Mouse (Mus musculus): Measurements from ENCODE around the gene 4930432M17Rik. TPM values are rescaled to one million over a fixed set of nuclear protein-coding genes. Genes with fewer than 3 reads are reported as not detected.

4930432M17Rik gene
- polyA plus RNA-seq, 1 experiment from 2014 or later = not detected

GRCm38 (mm10) chr3:121689029-121689428 lies 18.5 kb downstream of the 4930432M17Rik start:
- DNase-seq (ENCODE audit: low spot score) (no peak), ATAC-seq (replicated peaks; ENCODE audit: insufficient number of reproducible peaks, low FRiP score, low TSS enrichment, low read depth) (no peak)
- no peak overlapping the region for H3K9ac ChIP-seq (replicated peaks; ENCODE audit: low read length)

GRCm38 (mm10) chr3:121689697-121690096 lies 19.1 kb downstream of the 4930432M17Rik start:
- Histone ChIP-seq H3K4me1 (ENCODE audit: control insufficient read depth, insufficient read depth, low read length) (no peaks in the 10 kb centered on the region), H3K27me3 (ENCODE audit: control insufficient read depth, insufficient read depth, low read length) (no peaks in the 10 kb centered on the region), H3K9ac (replicated peaks; ENCODE audit: low read length) (no peak overlapping the region), H3K4me2 (ENCODE audit: low read depth, low read length) (no peak overlapping the region), H3K36me3 (replicated peaks; ENCODE audit: control insufficient read depth, insufficient read depth, low read depth, low read length) (no peaks in the 10 kb centered on the region), H3K4me3 (ENCODE audit: low read depth, low read length) (no peak overlapping the region), H3K9me3 (replicated peaks; ENCODE audit: control insufficient read depth, low read length) (no peaks in the 10 kb centered on the region), H3K27ac (replicated peaks; ENCODE audit: low read depth, low read length) (no peak overlapping the region)
- WGBS = 87% methylated on average over 3 of the region's 3 CpGs
- no peak for ATAC-seq (replicated peaks; ENCODE audit: insufficient number of reproducible peaks, low FRiP score, low TSS enrichment, low read depth)
- DNase-seq (ENCODE audit: low spot score) = no peak

More at GRCm38 (mm10) chr3:121689029-121689428, 18.5 kb downstream of the 4930432M17Rik start:
- Histone ChIP-seq H3K4me3 (ENCODE audit: low read depth, low read length) (no peak overlapping the region), H3K27ac (replicated peaks; ENCODE audit: low read depth, low read length) (no peak overlapping the region), H3K9me3 (replicated peaks; ENCODE audit: control insufficient read depth, low read length) (no peaks in the 10 kb centered on the region), H3K4me2 (ENCODE audit: low read depth, low read length) (no peak overlapping the region), H3K27me3 (ENCODE audit: control insufficient read depth, insufficient read depth, low read length) (no peaks in the 10 kb centered on the region), H3K36me3 (replicated peaks; ENCODE audit: control insufficient read depth, insufficient read depth, low read depth, low read length) (no peaks in the 10 kb centered on the region), H3K4me1 (ENCODE audit: control insufficient read depth, insufficient read depth, low read length) (no peaks in the 10 kb centered on the region)
- 83% methylated on average over 5 of the region's 5 CpGs for WGBS

DNA sequence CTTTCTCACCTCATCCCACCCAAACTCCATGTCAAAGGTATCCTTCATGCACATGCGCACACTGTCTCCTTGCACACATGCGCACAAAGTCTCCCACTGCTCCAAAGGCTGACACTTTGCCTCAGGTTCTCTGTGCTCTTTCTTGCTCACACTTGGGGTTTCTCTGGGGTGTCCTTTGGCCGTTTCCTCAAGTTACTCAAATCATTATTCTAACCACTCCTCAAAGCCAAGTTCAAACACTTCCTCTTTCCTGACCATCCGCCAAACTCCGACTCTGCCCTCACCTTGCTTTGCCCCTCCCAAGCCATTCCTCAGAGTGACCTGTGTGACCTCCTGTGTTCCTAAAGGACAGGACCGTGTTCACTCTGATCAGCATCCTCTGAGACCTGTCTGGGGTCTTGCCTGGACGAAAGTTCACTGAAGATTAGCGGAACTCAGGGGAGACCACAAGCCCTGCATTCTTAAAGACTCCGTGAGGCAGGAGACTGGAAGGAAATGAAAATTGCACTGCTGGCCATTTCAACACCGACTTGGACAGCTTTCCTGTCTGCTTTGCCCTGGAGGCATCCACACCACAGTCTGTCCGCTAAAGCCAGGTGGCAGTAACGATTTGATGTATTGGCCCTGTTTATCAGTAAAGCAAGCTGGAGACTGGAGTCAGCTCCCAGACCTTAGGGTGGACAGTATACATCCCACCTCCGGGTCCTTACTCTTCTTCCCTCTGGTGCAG lies 22.6 kb downstream of the 4930432M17Rik start:
- H3K4me1 ChIP-seq (ENCODE audit: control insufficient read depth, insufficient read depth, low read length) = no peaks in the 10 kb centered on the region
- H3K4me3 ChIP-seq (ENCODE audit: low read depth, low read length) = no peak overlapping the region
- no peak overlapping the region for H3K9ac ChIP-seq (replicated peaks; ENCODE audit: low read length)
- DNase-seq (ENCODE audit: low spot score) = no peak
- H3K4me2 ChIP-seq (ENCODE audit: low read depth, low read length) = no peak overlapping the region
- no peaks in the 10 kb centered on the region for H3K36me3 ChIP-seq (replicated peaks; ENCODE audit: control insufficient read depth, insufficient read depth, low read depth, low read length)
- no peak overlapping the region for H3K27ac ChIP-seq (replicated peaks; ENCODE audit: low read depth, low read length)
- H3K27me3 ChIP-seq (ENCODE audit: control insufficient read depth, insufficient read depth, low read length) = no peaks in the 10 kb centered on the region
- 60% methylated on average over 13 of the region's 13 CpGs for WGBS
- ATAC-seq (replicated peaks; ENCODE audit: insufficient number of reproducible peaks, low FRiP score, low TSS enrichment, low read depth) = no peak
- no peaks in the 10 kb centered on the region for H3K9me3 ChIP-seq (replicated peaks; ENCODE audit: control insufficient read depth, low read length)

GRCm38 (mm10) chr3:121693746-121694145 lies 23.2 kb downstream of the 4930432M17Rik start:
- H3K27me3 ChIP-seq (ENCODE audit: control insufficient read depth, insufficient read depth, low read length) = no peaks in the 10 kb centered on the region
- H3K4me3 ChIP-seq (ENCODE audit: low read depth, low read length) = no peak overlapping the region
- no peaks in the 10 kb centered on the region for H3K9me3 ChIP-seq (replicated peaks; ENCODE audit: control insufficient read depth, low read length)
- no peaks in the 10 kb centered on the region for H3K36me3 ChIP-seq (replicated peaks; ENCODE audit: control insufficient read depth, insufficient read depth, low read depth, low read length)
- WGBS = 69% methylated on average over 5 of the region's 5 CpGs
- no peak overlapping the region for H3K4me2 ChIP-seq (ENCODE audit: low read depth, low read length)
- H3K4me1 ChIP-seq (ENCODE audit: control insufficient read depth, insufficient read depth, low read length) = no peaks in the 10 kb centered on the region
- DNase-seq (ENCODE audit: low spot score) = no peak
- no peak overlapping the region for H3K27ac ChIP-seq (replicated peaks; ENCODE audit: low read depth, low read length)
- ATAC-seq (replicated peaks; ENCODE audit: insufficient number of reproducible peaks, low FRiP score, low TSS enrichment, low read depth) = no peak
- no peak overlapping the region for H3K9ac ChIP-seq (replicated peaks; ENCODE audit: low read length)

DNA sequence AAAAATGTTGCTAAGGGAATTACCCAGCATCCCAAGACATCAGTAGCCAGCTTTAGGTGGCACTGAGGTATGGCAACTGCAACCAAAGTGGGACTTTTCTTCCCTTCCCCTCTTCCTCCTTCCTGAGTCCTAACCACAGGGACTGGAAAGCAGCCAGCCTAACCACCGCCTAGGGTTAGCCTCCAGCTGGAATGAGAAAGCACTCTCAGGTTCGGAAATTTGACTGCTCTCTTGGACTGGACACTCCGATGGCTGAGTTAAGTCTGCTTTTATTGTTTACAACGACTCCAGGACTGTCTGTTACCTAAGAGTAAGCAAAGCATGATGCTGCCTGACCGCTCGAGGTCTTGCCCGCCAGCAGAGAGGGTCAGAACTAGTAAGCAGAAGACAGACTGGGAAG lies 26.6 kb downstream of the 4930432M17Rik start:
- H3K4me2 ChIP-seq (ENCODE audit: low read depth, low read length) = no peak overlapping the region
- H3K27ac ChIP-seq (replicated peaks; ENCODE audit: low read depth, low read length) = no peak overlapping the region
- H3K4me1 ChIP-seq (ENCODE audit: control insufficient read depth, insufficient read depth, low read length) = no peaks in the 10 kb centered on the region
- H3K9me3 ChIP-seq (replicated peaks; ENCODE audit: control insufficient read depth, low read length) = no peaks in the 10 kb centered on the region
- no peaks in the 10 kb centered on the region for H3K27me3 ChIP-seq (ENCODE audit: control insufficient read depth, insufficient read depth, low read length)
- no peak overlapping the region for H3K9ac ChIP-seq (replicated peaks; ENCODE audit: low read length)
- DNase-seq (ENCODE audit: low spot score) (no peak), ATAC-seq (replicated peaks; ENCODE audit: insufficient number of reproducible peaks, low FRiP score, low TSS enrichment, low read depth) (no peak)
- no peak overlapping the region for H3K4me3 ChIP-seq (ENCODE audit: low read depth, low read length)
- no peaks in the 10 kb centered on the region for H3K36me3 ChIP-seq (replicated peaks; ENCODE audit: control insufficient read depth, insufficient read depth, low read depth, low read length)
- 87% methylated on average over 7 of the region's 7 CpGs for WGBS

- 86% methylated on average over 4 of the region's 4 CpGs for WGBS
- H3K4me3 ChIP-seq (ENCODE audit: low read depth, low read length) = no peak overlapping the region
- ATAC-seq (replicated peaks; ENCODE audit: insufficient number of reproducible peaks, low FRiP score, low TSS enrichment, low read depth) = no peak
- H3K27me3 ChIP-seq (ENCODE audit: control insufficient read depth, insufficient read depth, low read length) = no peaks in the 10 kb centered on the region
- H3K4me1 ChIP-seq (ENCODE audit: control insufficient read depth, insufficient read depth, low read length) = no peaks in the 10 kb centered on the region
- no peak overlapping the region for H3K9ac ChIP-seq (replicated peaks; ENCODE audit: low read length)
- no peaks in the 10 kb centered on the region for H3K36me3 ChIP-seq (replicated peaks; ENCODE audit: control insufficient read depth, insufficient read depth, low read depth, low read length)
- H3K4me2 ChIP-seq (ENCODE audit: low read depth, low read length) = no peak overlapping the region
- no peak for DNase-seq (ENCODE audit: low spot score)
- H3K9me3 ChIP-seq (replicated peaks; ENCODE audit: control insufficient read depth, low read length) = no peaks in the 10 kb centered on the region
- H3K27ac ChIP-seq (replicated peaks; ENCODE audit: low read depth, low read length) = no peak overlapping the region
Observed at GRCm38 (mm10) chr3:121699401-121699800, 28.8 kb downstream of the 4930432M17Rik start.

DNA sequence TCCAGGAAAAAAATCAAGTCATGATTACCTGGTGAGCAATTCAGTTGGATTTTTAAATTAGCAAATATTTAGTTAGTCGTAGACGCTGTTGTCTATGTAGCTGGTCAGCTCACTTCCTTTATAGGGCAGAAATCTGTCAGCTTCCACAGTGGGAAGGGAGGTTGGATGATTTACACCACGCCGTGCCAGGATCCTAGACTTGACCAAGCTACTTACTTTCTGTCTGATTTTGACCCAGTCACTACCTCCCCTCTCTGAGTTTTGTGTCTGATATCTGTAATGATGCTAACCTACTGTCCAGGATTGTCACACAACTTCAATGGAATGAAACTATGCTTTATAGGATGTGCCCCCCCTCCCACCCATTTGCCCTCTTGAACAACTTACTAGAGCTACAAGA lies 29.3 kb downstream of the 4930432M17Rik start:
- DNase-seq (ENCODE audit: low spot score) (no peak), ATAC-seq (replicated peaks; ENCODE audit: insufficient number of reproducible peaks, low FRiP score, low TSS enrichment, low read depth) (peak; percentile 60)
- Histone ChIP-seq H3K9me3 (replicated peaks; ENCODE audit: control insufficient read depth, low read length) (no peaks in the 10 kb centered on the region), H3K9ac (replicated peaks; ENCODE audit: low read length) (no peak overlapping the region), H3K4me3 (ENCODE audit: low read depth, low read length) (no peak overlapping the region), H3K4me1 (ENCODE audit: control insufficient read depth, insufficient read depth, low read length) (no peaks in the 10 kb centered on the region), H3K27me3 (ENCODE audit: control insufficient read depth, insufficient read depth, low read length) (no peaks in the 10 kb centered on the region), H3K4me2 (ENCODE audit: low read depth, low read length) (no peak overlapping the region), H3K27ac (replicated peaks; ENCODE audit: low read depth, low read length) (no peak overlapping the region), H3K36me3 (replicated peaks; ENCODE audit: control insufficient read depth, insufficient read depth, low read depth, low read length) (no peaks in the 10 kb centered on the region)
- WGBS = 87% methylated on average over 4 of the region's 4 CpGs

- H3K9me3 ChIP-seq (replicated peaks; ENCODE audit: control insufficient read depth, low read length) = no peaks in the 10 kb centered on the region
- no peak overlapping the region for H3K27ac ChIP-seq (replicated peaks; ENCODE audit: low read depth, low read length)
- H3K4me3 ChIP-seq (ENCODE audit: low read depth, low read length) = no peak overlapping the region
- no peak overlapping the region for H3K9ac ChIP-seq (replicated peaks; ENCODE audit: low read length)
- no peaks in the 10 kb centered on the region for H3K27me3 ChIP-seq (ENCODE audit: control insufficient read depth, insufficient read depth, low read length)
- 40% methylated on average over 8 of the region's 8 CpGs for WGBS
- H3K36me3 ChIP-seq (replicated peaks; ENCODE audit: control insufficient read depth, insufficient read depth, low read depth, low read length) = no peaks in the 10 kb centered on the region
- no peak overlapping the region for H3K4me2 ChIP-seq (ENCODE audit: low read depth, low read length)
- DNase-seq (ENCODE audit: low spot score) = peak; percentile 63
- ATAC-seq (replicated peaks; ENCODE audit: insufficient number of reproducible peaks, low FRiP score, low TSS enrichment, low read depth) = peak; percentile 91
- no peaks in the 10 kb centered on the region for H3K4me1 ChIP-seq (ENCODE audit: control insufficient read depth, insufficient read depth, low read length)
Observed at GRCm38 (mm10) chr3:121700364-121700952, 29.9 kb downstream of the 4930432M17Rik start.
